Mouse (Mus musculus): ENCODE measurements around the gene Oosp3. TPM values are rescaled to one million over a fixed set of nuclear protein-coding genes. Genes with fewer than 3 reads are reported as not detected.

Gene Oosp3
- polyA plus RNA-seq, 1 experiment = not detected

GRCm38 (mm10) chr19:11723870-11724269 is 27.0 kb downstream of the Oosp3 start:
- Histone ChIP-seq H3K27ac (ENCODE audit: insufficient read depth, low read depth, low read length) (no peak overlapping the region), H3K4me1 (ENCODE audit: control insufficient read depth, insufficient read depth, low read length) (no peaks in the 10 kb centered on the region; the same call in 1 of the 2 replicates)
- TF ChIP-seq POLR2A (IDR thresholded peaks at IDR 0.05; ENCODE audit: borderline replicate concordance, low read depth, low read length) (no peak), CTCF (IDR thresholded peaks at IDR 0.05; ENCODE audit: low read depth, low read length) (no peak)

GRCm38 (mm10) chr19:11724275-11724674 is 27.4 kb downstream of the Oosp3 start:
- Histone ChIP-seq H3K4me3 (ENCODE audit: insufficient read depth, low read length) (no peak overlapping the region), H3K4me1 (ENCODE audit: control insufficient read depth, insufficient read depth, low read length) (no peaks in the 10 kb centered on the region; the same call in 1 of the 2 replicates), H3K27ac (ENCODE audit: insufficient read depth, low read depth, low read length) (no peak overlapping the region)
- TF ChIP-seq POLR2A (IDR thresholded peaks at IDR 0.05; ENCODE audit: borderline replicate concordance, low read depth, low read length) = no peak
- TF ChIP-seq CTCF (IDR thresholded peaks at IDR 0.05; ENCODE audit: low read depth, low read length) = no peak

More at GRCm38 (mm10) chr19:11723870-11724269, 27.0 kb downstream of the Oosp3 start:
- H3K4me3 ChIP-seq (ENCODE audit: insufficient read depth, low read length) = no peak overlapping the region

GRCm38 (mm10) chr19:11725915-11726314 is 29.1 kb downstream of the Oosp3 start:
- Histone ChIP-seq H3K4me3 (ENCODE audit: insufficient read depth, low read length) (no peak overlapping the region), H3K27ac (ENCODE audit: insufficient read depth, low read depth, low read length) (no peak overlapping the region), H3K4me1 (ENCODE audit: control insufficient read depth, insufficient read depth, low read length) (no peaks in the 10 kb centered on the region)
- TF ChIP-seq POLR2A (IDR thresholded peaks at IDR 0.05; ENCODE audit: borderline replicate concordance, low read depth, low read length) (no peak), CTCF (IDR thresholded peaks at IDR 0.05; ENCODE audit: low read depth, low read length) (no peak)

- TF ChIP-seq CTCF (IDR thresholded peaks at IDR 0.05; ENCODE audit: low read depth, low read length) (no peak), POLR2A (IDR thresholded peaks at IDR 0.05; ENCODE audit: borderline replicate concordance, low read depth, low read length) (no peak)
- no peaks in the 10 kb centered on the region for H3K4me1 ChIP-seq (ENCODE audit: control insufficient read depth, insufficient read depth, low read length)
- H3K4me3 ChIP-seq (ENCODE audit: insufficient read depth, low read length) = no peak overlapping the region
- no peak overlapping the region for H3K27ac ChIP-seq (ENCODE audit: insufficient read depth, low read depth, low read length)
Measured at GRCm38 (mm10) chr19:11727304-11727703, 30.4 kb downstream of the Oosp3 start.

GRCm38 (mm10) chr19:11730278-11730677 is 33.4 kb downstream of the Oosp3 start:
- TF ChIP-seq POLR2A (IDR thresholded peaks at IDR 0.05; ENCODE audit: borderline replicate concordance, low read depth, low read length) = no peak
- Histone ChIP-seq H3K27ac (ENCODE audit: insufficient read depth, low read depth, low read length) (no peak overlapping the region), H3K4me1 (ENCODE audit: control insufficient read depth, insufficient read depth, low read length) (no peaks in the 10 kb centered on the region), H3K4me3 (ENCODE audit: insufficient read depth, low read length) (no peak overlapping the region)

GRCm38 (mm10) chr19:11736455-11736854 is 39.6 kb downstream of the Oosp3 start:
- Histone ChIP-seq H3K27ac (ENCODE audit: insufficient read depth, low read depth, low read length) (no peak overlapping the region), H3K4me1 (ENCODE audit: control insufficient read depth, insufficient read depth, low read length) (0 out of 2 replicates have a peak, but pooled peaks cover 2% of the 10 kb centered on the region), H3K4me3 (ENCODE audit: insufficient read depth, low read length) (no peak overlapping the region)
- no peak for TF ChIP-seq POLR2A (IDR thresholded peaks at IDR 0.05; ENCODE audit: borderline replicate concordance, low read depth, low read length)
- TF ChIP-seq CTCF (IDR thresholded peaks at IDR 0.05; ENCODE audit: low read depth, low read length) = no peak

- TF ChIP-seq POLR2A (IDR thresholded peaks at IDR 0.05; ENCODE audit: borderline replicate concordance, low read depth, low read length) (no peak), CTCF (IDR thresholded peaks at IDR 0.05; ENCODE audit: low read depth, low read length) (no peak)
- Histone ChIP-seq H3K4me1 (ENCODE audit: control insufficient read depth, insufficient read depth, low read length) (no peaks in the 10 kb centered on the region), H3K27ac (ENCODE audit: insufficient read depth, low read depth, low read length) (no peak overlapping the region), H3K4me3 (ENCODE audit: insufficient read depth, low read length) (no peak overlapping the region)
Measured at GRCm38 (mm10) chr19:11745680-11746079, 48.8 kb downstream of the Oosp3 start.

- Histone ChIP-seq H3K27ac (ENCODE audit: insufficient read depth, low read depth, low read length) (no peak within 1 kb of the TSS), H3K4me1 (ENCODE audit: control insufficient read depth, insufficient read depth, low read length) (no peaks in the 10 kb centered on the region), H3K4me3 (ENCODE audit: insufficient read depth, low read length) (no peak within 1 kb of the TSS)
- TF ChIP-seq POLR2A (IDR thresholded peaks at IDR 0.05; ENCODE audit: borderline replicate concordance, low read depth, low read length) (no peak), CTCF (IDR thresholded peaks at IDR 0.05; ENCODE audit: low read depth, low read length) (no peak)
Measured at GRCm38 (mm10) chr19:11747298-11747697, 50.4 kb downstream of the Oosp3 start, which contains the start of gene Gif. TSS of gene Gif (plus strand) at chr19:11747554.

Other genes with a start within 250 kb of the Oosp3 start
- 610 and 628 TPM in 2 replicates for gene Ms4a6c, start 227.7 kb upstream of the Oosp3 start, polyA plus RNA-seq (2012; ENCODE audit: insufficient read depth, insufficient read length, missing spikeins)
- gene Gm8369, start 211.1 kb upstream of the Oosp3 start, polyA plus RNA-seq (2012; ENCODE audit: insufficient read depth, insufficient read length, missing spikeins) = 13.4 and 15.4 TPM in 2 replicates
- 338 and 351 TPM in 2 replicates for gene Ms4a6b, start 180.5 kb upstream of the Oosp3 start, polyA plus RNA-seq (2012; ENCODE audit: insufficient read depth, insufficient read length, missing spikeins)
- not detected in 2 replicates for gene Ms4a4d, start 160.3 kb upstream of the Oosp3 start, polyA plus RNA-seq (2012; ENCODE audit: insufficient read depth, insufficient read length, missing spikeins)
- 323 and 344 TPM in 2 replicates for gene Ms4a6d, start 92.2 kb upstream of the Oosp3 start, polyA plus RNA-seq (2012; ENCODE audit: insufficient read depth, insufficient read length, missing spikeins)
- gene Ms4a2, start 73.3 kb upstream of the Oosp3 start, polyA plus RNA-seq (2012; ENCODE audit: insufficient read depth, insufficient read length, missing spikeins) = not detected in 2 replicates
- gene Ms4a3, start 56.2 kb upstream of the Oosp3 start, polyA plus RNA-seq (2012; ENCODE audit: insufficient read depth, insufficient read length, missing spikeins) = not detected in 2 replicates
- gene Oosp2, start 36.5 kb upstream of the Oosp3 start, polyA plus RNA-seq (2012; ENCODE audit: insufficient read depth, insufficient read length, missing spikeins) = not detected in 2 replicates
- gene Oosp1, start 5.9 kb upstream of the Oosp3 start, polyA plus RNA-seq (2012; ENCODE audit: insufficient read depth, insufficient read length, missing spikeins) = not detected in 2 replicates
- not detected in 2 replicates for gene Gif, start 50.5 kb downstream of the Oosp3 start, polyA plus RNA-seq (2012; ENCODE audit: insufficient read depth, insufficient read length, missing spikeins)
- 19.2 and 20.8 TPM in 2 replicates for gene Mrpl16, start 73.3 kb downstream of the Oosp3 start, polyA plus RNA-seq (2012; ENCODE audit: insufficient read depth, insufficient read length, missing spikeins)
- 23.1 and 28.0 TPM in 2 replicates for gene Stx3, start 122.3 kb downstream of the Oosp3 start, polyA plus RNA-seq (2012; ENCODE audit: insufficient read depth, insufficient read length, missing spikeins)
- not detected in 2 replicates for gene Olfr1417, start 142.2 kb downstream of the Oosp3 start, polyA plus RNA-seq (2012; ENCODE audit: insufficient read depth, insufficient read length, missing spikeins)
- gene Olfr1418, start 164.0 kb downstream of the Oosp3 start, polyA plus RNA-seq (2012; ENCODE audit: insufficient read depth, insufficient read length, missing spikeins) = not detected in 2 replicates
- gene Olfr1419, start 178.1 kb downstream of the Oosp3 start, polyA plus RNA-seq (2012; ENCODE audit: insufficient read depth, insufficient read length, missing spikeins) = not detected in 2 replicates
- gene Olfr1420, start 189.5 kb downstream of the Oosp3 start, polyA plus RNA-seq (2012; ENCODE audit: insufficient read depth, insufficient read length, missing spikeins) = not detected in 2 replicates
- 26.7 and 31.3 TPM in 2 replicates for gene Patl1, start 215.3 kb downstream of the Oosp3 start, polyA plus RNA-seq (2012; ENCODE audit: insufficient read depth, insufficient read length, missing spikeins)

Data from bone marrow macrophage, adult 2 months (primary cell).